Mouse (Mus musculus) kidney, adult 11 months (tissue): ENCODE measurements around the gene Gdf15.

Experiments
- DNase-seq: peaks from one replicate; pipeline ENCODE4 v3.0.0; 2022

Gdf15 gene

DNA sequence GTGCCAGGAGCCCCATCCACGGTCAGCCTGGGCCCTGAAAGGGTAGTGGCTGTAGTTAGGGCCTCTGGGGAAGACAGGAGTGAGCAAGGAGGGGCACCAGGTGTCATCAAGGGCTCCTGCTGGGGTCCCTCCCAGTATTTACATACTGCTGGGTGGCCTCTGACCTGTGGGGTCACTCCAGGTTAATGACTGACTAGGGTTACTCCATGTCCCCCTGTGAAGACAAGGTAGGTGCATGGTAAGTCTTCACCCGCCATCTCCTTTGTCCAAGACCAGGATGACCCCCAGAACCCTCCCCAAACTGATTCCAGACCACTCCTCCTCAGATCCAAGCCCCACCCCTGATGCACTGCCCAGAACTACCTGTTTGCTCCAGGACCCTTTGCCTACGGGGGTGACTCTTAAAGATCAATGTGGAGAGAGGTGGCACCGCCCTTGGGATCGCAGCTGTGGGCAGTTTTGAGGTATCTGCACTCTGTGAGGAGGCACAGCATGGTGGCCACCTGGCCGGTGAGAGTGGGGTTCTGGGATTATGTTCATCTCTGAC lies at the start of gene Gdf15:
Gdf15 (minus strand) TSS at position 111 of the 547 bp plus-strand sequence.
- no peak for DNase-seq

DNA sequence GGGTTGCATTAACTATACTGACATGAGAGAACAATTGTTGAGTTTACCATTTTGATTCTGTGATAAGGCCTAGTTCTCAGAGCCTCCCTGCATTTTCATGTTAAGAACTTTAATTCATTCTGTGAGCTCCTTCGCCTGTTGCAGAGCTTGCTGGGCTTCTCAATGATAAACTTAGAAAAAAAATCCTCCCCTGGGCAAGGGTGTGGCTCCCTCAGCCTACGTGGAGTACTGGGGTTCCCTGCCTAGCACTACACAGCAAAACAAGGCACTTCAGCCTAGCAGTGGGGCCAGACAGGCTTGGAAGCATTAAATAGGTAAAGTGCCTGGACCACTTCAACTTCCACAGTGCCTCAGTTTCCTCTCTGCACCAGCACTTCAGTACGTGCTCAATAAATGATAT lies 49.2 kb upstream of the Gdf15 start:
- DNase-seq, result no peak

- DNase-seq, result peak; percentile 92
These were observed 47.8 kb upstream of the Gdf15 start for GRCm38 (mm10) chr8:70680039-70680438.

DNA sequence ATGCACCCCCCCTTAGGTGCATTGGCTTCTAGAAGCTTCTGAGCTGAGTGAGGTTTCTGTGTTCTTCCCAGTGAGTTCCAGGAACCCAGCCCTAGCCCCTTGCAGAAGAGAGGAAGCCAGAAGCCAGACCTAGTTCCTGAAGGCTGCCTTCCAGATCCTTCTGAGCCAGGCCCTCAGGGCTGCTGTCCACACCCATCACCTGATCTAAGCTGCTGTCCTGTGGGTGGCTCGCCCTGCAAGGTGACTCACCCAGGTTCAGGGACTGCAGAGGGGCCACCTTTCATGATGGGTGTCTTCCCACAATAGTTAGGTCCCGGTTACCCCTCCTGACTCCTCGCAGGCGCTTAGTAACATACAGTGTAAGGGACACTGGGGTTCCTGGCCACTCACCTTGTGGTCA lies 47.1 kb upstream of the Gdf15 start:
- DNase-seq, result no peak

DNA sequence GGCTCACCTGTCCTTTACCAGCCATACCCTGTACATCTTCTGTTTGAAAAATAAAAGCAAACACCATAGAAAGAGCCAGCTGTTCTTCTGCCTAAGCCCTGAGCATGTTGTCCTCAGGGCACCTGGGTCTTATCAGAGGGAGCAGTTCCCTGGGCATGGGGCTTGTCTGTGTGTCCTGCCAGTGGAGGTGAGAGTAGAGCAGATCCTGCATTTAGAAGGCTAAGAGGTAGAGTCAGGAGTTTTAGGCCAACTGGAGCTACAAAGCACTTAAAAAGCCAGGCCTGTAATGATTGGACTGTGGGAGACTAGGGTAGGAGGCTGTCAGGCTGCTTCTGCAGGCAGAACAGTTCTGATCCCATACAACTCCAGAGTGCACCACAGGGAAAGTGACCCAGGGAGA lies 46.4 kb upstream of the Gdf15 start:
- DNase-seq, result no peak

- DNase-seq, result peak; percentile 80
These were observed 45.3 kb upstream of the Gdf15 start for GRCm38 (mm10) chr8:70677451-70678080.

GRCm38 (mm10) chr8:70675336-70675735 lies 43.1 kb upstream of the Gdf15 start:
- no peak for DNase-seq

DNA sequence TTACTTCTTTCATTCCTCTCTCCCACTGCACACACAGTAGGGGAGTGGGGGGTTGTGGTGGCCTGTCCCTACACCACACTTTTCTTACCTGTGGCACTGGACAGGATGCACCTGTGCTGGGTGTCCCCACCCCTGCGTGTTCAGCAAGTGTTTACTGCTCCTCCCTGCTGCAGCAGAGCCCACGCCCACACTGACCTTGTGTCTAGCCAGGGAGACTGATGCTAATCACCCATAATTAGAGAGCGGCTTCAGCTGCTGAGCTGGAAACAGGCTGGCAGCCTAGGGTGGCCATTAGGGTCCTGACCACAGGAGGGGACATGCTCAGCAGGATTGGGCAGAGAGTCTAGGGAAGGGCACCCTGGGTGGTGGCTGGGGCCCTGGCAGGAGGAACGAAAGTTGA lies 42.5 kb upstream of the Gdf15 start:
- peak; percentile 59 for DNase-seq

DNA sequence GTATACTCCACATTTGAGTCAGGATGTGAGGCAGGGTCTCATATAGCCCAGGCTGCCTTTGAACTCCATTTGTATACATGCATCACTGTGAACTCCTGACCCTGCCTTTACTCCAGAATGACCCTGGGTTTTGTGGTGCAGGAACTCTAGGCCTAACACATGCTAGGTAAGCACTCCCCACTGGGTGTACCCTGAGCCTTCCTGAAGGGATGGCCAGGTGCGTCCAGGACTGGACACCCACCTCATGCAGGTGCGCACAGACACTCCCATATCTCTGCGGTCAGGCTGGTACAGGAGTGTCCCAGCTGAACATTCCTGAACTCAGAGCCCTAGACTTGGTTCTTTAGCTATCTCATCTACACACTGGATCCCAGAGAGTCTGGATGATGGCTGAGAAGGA lies 41.9 kb upstream of the Gdf15 start:
- DNase-seq, result no peak

DNA sequence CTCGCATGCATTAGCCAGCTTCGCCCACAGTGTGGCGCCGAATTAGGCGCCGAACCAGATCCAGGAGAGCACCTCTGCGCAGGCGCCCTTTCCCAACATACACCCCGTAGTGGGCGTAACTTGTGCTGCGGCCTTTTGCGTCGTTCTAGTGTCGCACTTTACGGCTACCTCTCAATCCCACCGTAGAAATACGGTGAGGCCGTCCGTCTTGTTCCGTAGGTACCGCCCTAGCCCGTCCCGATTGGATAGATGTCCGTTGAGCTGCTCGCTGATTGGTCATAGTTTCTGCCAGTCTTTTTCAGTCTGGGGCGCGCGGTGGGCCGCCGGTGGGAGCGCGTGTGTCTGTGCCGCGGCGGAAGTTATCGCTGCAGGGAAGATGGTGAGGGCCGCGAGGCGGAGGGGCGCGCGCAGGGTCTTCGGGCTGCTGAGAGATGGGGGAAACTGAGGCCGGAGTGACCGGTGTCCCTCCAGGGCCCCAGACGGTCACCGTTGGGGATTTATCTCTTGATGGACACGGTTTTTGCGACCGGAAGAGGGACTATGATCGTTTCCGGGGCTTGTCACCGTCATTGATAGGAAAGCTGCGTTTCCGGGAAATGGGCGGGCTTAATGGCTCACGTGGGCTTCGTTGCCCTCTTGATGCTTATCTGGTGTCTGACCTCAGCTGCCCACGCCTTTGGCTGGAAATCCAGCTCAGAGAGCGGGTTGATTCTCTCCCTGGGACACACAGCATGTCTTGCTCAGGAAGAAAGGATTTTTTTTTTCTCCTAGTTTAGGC lies 41.0 kb upstream of the Gdf15 start, which contains the start of gene Lsm4:
Lsm4 (plus strand) TSS at position 170 of the 778 bp plus-strand sequence.
- peak; percentile 98 for DNase-seq

GRCm38 (mm10) chr8:70672325-70673078 lies 40.2 kb upstream of the Gdf15 start:
- no peak for DNase-seq

DNA sequence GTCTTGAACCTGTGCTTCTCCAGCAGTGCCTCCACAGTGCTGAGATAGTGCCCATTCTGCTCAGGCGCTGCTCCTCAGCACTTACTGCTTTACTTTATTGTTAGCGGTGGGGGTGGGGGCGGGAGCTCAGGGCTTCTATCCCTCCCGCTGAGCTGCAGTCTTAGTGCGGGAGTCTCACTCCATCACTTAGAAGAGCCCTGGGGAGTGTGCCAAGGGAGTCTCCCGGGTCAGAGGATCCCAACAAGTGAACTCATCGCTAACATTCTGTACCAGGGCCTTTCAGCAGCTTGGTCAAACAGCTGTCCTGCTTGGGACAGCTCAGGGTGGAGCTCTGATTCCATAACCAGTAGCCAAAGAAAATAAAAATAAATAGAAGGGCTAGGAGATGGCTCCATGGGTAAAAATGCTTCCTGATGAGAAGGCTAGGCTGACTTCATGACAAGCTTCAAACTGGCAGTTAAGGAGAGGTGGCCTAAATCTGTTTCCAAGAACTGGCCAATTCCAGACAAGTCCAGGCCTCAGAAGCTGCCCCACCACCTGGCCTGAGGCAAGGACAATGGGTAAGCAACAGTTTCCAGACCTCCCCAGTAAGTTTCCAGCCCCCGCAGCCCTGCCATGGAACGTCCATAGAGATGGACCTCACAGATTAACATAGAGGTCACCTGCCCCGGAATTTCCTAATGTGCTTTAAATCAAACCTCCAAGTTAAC lies 39.5 kb upstream of the Gdf15 start:
- DNase-seq, result peak; percentile 77

GRCm38 (mm10) chr8:70667071-70667470 lies 34.8 kb upstream of the Gdf15 start:
- peak; percentile 74 for DNase-seq

DNA sequence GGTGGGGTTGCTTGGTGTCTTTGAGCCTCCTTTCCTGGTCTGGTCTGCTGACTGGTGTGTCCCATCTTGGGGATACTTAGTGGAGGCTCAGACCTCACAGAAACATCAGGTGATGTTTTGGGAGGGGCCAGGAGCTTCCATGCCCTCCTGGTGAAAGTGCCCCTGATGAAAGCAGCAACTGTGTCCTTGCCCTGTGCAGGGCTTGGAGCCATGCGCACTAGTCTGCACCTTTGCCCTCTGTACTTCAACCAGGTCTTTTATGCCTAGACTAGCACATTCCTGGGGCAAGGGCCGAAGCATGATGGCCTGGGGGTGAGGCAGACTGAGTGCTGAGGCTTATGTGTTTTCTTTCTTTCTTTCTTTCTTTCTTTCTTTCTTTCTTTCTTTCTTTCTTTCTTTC lies 33.3 kb upstream of the Gdf15 start:
- DNase-seq, result peak; percentile 94

GRCm38 (mm10) chr8:70664631-70665030 lies 32.4 kb upstream of the Gdf15 start:
- DNase-seq, result no peak

DNA sequence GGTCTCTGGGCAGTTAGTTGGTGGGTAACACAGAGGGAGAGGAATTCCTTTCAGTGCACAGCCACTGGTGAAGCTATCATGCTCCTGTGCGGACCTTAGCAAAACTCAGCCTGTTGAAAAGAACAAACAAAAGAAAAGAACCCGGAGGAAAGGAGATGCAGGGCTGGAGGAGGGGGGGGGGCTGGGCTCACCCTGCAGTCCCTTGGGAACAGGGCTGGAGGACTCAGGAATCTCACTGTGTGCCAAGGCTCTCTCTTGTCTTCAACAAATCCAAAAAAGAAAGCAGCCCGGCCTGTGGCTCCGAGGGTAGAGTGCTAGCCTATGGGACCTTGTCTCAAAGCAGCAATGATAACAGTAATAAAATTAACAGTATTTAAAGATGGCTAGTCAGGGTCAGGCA lies 31.4 kb upstream of the Gdf15 start:
- DNase-seq, result no peak

- peak; percentile 74 for DNase-seq
These were observed 28.0 kb upstream of the Gdf15 start, which contains the start of gene Pgpep1 for GRCm38 (mm10) chr8:70660273-70660725. Gene Pgpep1, minus strand, starts transcription at chr8:70660388.

DNA sequence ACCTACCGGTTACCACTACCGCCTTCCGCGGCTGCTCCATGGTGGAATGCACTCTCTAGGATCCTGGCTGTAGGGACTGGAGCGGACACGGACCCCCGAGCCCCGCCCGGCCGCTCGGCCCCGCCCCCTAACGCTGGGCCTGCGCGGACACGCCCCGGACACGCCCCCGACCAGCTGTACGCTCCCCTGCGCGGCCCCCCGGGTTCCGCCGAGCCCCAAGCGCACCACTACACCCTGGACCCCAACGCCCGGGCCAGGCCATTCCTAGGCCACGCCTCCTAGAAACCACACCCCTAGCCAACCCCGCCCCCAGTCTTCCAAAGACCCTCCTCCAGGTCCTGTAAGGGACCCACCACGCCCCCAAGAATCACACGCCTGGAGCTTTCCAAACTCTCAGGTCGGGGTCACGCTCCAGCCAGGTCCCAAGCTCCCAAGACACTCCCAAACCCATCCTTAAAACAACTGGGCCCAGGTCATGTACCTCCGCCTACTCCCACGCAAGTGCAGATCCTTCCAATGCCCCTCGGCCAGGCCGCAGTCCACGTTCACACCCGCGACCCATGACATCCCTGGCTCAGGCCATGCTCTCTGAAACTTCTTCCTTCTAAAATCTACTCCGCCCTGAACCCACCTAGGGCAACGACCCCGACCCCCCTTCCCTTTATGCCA lies 27.5 kb upstream of the Gdf15 start:
- peak; percentile 97 for DNase-seq

DNA sequence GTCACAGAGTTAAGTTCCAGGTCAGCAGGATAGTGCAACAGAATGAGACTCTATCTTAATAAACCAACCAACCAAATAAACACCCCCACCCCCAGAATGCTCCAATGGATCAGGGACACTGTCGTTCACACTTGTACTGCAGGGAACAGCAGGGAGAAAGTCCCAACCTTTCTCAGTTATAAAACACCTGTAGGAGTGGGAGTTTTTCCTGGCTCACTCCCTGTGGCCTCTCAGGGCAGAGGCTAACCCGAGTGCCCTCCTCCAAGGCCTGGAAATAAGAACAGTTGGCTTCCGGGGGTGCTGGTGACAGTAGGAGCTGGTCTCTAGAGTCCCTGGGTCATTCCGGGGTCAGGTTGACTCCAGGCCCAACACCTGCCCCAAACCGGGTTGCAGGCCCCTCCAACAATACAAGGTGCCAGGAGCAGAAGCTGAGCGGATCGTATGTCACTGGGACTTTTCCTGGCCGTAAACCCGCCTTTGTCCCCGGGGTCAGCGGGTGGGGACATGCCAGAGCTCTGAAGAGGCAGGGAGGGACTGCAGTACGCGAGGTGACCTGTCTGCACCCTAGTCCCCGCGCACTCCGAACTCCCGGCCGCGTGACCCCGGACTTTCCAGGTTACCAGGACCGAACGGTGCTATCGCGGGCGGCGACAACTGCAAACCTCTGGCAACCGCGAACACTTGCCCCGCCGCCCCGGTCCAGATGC lies 26.8 kb upstream of the Gdf15 start:
- peak; percentile 77 for DNase-seq

GRCm38 (mm10) chr8:70657739-70658138 lies 25.5 kb upstream of the Gdf15 start:
- DNase-seq, result no peak

DNA sequence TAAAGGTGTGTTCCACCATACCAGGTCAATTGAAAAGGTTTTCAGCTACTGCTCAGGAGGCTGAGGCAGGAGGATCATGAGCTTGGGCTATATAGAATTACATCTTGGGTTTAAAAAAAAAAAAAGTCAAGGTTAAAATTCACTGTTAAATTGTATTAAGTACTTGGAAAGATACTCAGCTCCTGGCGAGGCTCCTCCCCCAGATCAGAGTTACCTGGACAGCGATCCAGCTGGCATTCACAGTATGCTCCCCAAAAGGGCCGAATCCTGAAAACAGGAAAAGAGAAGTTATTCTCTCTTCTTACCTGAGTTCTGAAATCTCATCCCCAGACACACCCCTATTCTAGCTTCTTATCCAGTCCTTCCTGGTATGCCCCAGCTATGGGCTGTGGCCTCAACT lies 25.0 kb upstream of the Gdf15 start:
- no peak for DNase-seq
